Mouse (Mus musculus) retina, postnatal 7 days (tissue): ENCODE data around the gene Stat4.
A peak's percentile ranks its signal among the peaks of the same experiment; 100 is the strongest.

Source experiments
- DNase-seq: peaks from one replicate; pipeline ENCODE4 v3.0.0-alpha.2; 2012; ENCODE audit warnings: low read depth, low spot score

Stat4 gene

DNA sequence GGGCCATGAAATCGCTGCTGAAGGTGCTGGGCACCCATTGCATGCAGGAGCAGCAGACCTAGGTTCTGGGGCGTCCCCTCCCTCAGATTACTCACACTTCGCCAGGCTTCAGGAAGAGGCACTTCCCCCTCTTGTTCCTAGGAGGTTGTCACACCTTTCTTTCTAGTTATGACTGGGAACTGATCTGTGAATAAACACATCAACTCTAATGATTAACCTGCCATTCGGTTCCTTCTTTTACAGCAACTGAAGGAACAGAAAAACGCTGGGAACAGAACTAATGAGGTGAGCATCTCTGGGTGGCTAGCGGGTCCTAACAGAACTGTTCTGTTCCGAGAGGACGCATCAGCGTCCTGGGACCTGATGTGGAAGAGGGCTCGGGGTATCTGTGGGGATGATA lies 158.0 kb downstream of the Stat4 start:
- no peak for DNase-seq

DNA sequence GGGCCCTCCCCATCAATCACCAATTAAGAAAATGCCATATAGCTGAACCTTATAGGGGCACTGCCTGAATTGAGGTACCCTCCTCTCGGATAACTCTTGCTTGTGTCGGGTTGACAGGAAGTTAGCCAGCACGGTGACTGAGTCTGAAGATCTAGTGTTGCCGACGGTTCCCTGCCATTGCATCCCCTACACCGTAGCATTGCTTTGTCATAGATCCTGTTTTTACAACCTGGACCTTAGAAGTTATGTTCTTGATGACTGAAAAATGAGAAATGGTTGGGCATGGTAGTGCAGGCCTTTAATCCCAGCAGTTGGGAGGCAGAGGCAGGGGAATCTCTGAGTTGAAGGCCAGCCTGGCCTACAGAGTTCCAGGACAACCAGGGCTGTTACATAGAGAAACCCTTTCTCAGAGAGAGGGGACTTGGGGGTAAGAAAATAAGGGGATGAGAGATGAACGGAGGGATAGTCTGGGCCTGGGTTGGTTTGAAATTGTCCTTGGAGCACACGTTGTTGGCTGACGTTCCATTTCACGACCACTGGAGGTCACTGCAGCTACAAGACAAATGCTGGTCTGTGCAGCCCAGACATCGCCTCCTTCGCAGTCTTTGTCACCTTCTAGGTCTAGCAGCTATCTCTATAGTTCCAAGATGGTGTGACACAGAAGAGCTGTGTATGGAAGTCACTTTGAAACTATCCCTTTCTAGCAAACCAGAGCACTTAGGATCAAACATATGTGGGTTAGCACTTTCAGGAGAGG lies 159.4 kb downstream of the Stat4 start:
- peak; percentile 49 for DNase-seq

DNA sequence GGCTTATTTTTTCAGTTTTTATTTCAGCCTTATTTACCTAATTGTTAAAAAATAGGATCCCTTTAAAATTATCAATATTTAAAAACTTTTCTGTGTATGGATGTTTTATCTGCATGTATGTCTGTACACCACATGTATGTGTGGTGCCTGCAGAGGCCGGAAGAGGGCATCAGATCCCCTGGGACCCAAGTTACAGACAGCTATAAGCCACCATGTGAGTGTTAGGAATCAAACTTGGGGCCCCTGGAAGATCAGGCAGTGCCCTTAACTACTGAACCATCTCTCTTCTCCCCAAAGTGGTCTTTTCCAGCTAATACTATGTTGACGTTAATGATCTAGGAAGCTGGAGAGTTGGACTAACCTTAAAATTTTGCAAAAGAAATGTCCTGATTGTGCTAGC lies 160.5 kb downstream of the Stat4 start:
- DNase-seq, result no peak

GRCm38 (mm10) chr1:52148178-52148577 lies 161.2 kb downstream of the Stat4 start:
- DNase-seq, result no peak

GRCm38 (mm10) chr1:52148696-52149095 lies 161.7 kb downstream of the Stat4 start:
- no peak for DNase-seq

GRCm38 (mm10) chr1:52149934-52150346 lies 163.0 kb downstream of the Stat4 start:
- DNase-seq, result peak; percentile 82

GRCm38 (mm10) chr1:52150676-52151075 lies 163.7 kb downstream of the Stat4 start:
- DNase-seq, result no peak

- DNase-seq, result no peak
Observed at GRCm38 (mm10) chr1:52151166-52151565, 164.2 kb downstream of the Stat4 start.

DNA sequence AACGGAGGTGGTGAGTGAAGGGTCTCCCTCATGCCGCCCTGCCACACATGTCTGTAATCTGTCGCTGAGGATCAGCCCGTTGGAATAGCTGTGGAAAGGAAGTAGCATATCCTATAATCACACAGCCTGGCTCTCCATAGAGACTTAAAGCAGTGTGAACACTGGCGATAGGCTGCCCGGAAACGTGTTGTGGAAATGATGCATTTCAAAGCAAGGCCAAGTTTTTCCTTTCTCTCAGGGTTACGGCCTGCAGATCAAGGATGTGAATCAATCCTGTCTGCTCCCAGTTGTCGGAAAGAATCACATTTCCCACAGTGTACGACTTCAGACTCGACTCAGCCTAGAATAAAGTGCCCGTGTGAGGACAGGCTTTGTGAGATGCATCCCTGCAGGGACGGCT lies 165.4 kb downstream of the Stat4 start:
- DNase-seq, result no peak

DNA sequence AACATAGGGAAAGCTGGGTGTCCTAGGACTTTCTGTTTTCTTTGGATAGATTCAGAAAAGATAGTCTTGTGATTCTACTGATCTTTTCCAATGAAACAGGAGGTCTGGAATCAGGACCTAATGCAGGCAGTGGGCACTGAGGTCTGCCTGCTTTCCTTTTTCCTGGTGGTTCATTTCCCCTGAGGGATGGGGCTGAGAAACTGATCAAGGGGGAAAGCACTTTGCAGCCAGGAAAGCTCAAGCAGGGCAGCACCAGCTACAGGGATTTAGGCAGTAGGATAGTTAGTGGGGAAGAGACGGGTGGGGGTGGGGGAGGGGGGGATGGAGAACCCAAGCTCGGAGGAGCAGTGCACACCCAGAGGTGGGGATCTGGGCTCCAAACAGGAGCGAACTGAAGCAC lies 166.0 kb downstream of the Stat4 start:
- no peak for DNase-seq

GRCm38 (mm10) chr1:52154890-52155289 lies 167.9 kb downstream of the Stat4 start:
- no peak for DNase-seq

GRCm38 (mm10) chr1:52156351-52156750 lies 169.4 kb downstream of the Stat4 start:
- DNase-seq, result no peak
